Mouse (Mus musculus) heart, postnatal 0 days (tissue): Measurements from ENCODE around the gene Tmem176a.

ENCODE experiments used
- CTCF ChIP-seq: IDR thresholded peaks from 2 replicates; pipeline ENCODE4 v1.5.1; 2016; ENCODE audit warnings: antibody characterized with exemption, control low read depth, low read depth
- EP300 ChIP-seq: IDR thresholded peaks from 2 replicates; pipeline ENCODE4 v1.6.1; 2016; ENCODE audit warnings: antibody characterized with exemption, low read depth

- TF ChIP-seq CTCF (peak; percentile 75), EP300 (no peak)
These were observed 19.6 kb downstream of the Tmem176a start for GRCm38 (mm10) chr6:48860130-48860815.
